Mouse (Mus musculus): Measurements from ENCODE around the gene Pla2g4d. TPM values are rescaled to one million over a fixed set of nuclear protein-coding genes. Genes with fewer than 3 reads are reported as not detected.

The Pla2g4d gene
- total RNA-seq (2015; ENCODE audit: low replicate concordance) (not detected in 2 replicates), total RNA-seq (2017; ENCODE audit: low replicate concordance) (not detected in 2 replicates)

- no peak for ATAC-seq (replicated peaks; ENCODE audit: low FRiP score, poor library complexity, severe bottlenecking)
Measured at GRCm38 (mm10) chr2:120288995-120289394, at the start of gene Pla2g4d. Gene Pla2g4d (minus strand): TSS chr2:120289197.

DNA sequence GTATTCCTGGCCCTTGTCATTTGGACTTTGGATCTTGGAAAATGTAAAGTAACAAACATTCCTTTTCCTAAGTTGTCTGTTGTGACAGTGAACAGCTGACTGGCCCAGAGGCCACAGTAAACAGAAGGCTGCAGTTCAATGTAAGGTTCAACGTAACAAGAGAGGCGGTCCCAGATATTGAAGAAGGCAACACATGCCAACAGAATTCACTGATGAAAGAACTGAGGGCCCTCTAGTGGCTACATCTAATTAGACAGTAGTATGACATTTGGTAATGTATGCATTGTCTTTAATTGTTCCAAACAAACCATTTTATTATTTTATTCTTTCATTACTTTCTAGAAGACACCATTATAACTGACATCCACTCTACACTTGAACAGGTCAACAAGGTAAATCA is 48.9 kb upstream of the Pla2g4d start:
- no peak for ATAC-seq (replicated peaks; ENCODE audit: low FRiP score, poor library complexity, severe bottlenecking)

DNA sequence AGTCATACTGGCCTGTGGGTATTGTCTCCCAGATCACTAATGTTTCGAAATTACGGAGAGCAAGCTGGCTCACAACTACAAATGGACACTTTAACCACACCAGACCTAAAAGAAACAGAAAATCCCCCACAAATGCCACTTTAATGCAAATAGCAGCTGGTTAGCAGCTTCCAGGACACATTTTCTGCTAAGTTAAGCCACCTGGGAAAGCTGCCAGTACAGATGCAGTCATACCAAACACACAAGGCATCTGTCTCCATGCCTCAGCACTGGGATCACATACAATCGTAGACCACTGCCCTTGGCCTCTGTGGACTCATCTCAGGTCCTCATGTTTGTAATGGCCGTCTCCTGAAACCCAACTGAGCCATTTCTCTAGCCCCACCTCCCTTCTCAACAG is 42.6 kb upstream of the Pla2g4d start:
- no peak for ATAC-seq (replicated peaks; ENCODE audit: low FRiP score, poor library complexity, severe bottlenecking)

DNA sequence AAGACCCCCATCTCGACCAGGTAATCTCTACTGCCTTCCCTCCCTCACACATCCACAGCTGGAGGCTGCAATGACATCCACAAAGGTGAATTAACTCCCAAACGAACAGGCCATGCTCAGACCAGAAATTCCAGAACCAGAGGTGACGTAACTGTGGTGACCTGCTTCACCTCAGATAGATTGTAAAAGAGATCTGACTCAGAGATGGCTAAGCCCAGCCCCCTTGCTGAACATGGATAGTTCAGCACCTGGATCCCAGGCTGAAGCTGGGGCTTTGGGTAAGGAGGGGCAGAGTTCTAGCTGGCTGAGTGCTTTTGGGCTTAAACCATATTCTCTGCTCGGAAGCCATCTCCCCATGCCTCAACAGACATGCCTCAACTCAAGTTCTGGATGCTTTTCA is 26.1 kb upstream of the Pla2g4d start:
- ATAC-seq (replicated peaks; ENCODE audit: low FRiP score, poor library complexity, severe bottlenecking): no peak

GRCm38 (mm10) chr2:120314487-120314886 is 25.5 kb upstream of the Pla2g4d start:
- no peak for ATAC-seq (replicated peaks; ENCODE audit: low FRiP score, poor library complexity, severe bottlenecking)

GRCm38 (mm10) chr2:120313976-120314375 is 25.0 kb upstream of the Pla2g4d start, which contains the start of gene Pla2g4f:
Gene Pla2g4f (minus strand): TSS chr2:120314165.
- no peak for ATAC-seq (replicated peaks; ENCODE audit: low FRiP score, poor library complexity, severe bottlenecking)

- no peak for ATAC-seq (replicated peaks; ENCODE audit: low FRiP score, poor library complexity, severe bottlenecking)
Measured at GRCm38 (mm10) chr2:120312276-120312825, 23.4 kb upstream of the Pla2g4d start.

GRCm38 (mm10) chr2:120304113-120304512 is 15.1 kb upstream of the Pla2g4d start:
- no peak for ATAC-seq (replicated peaks; ENCODE audit: low FRiP score, poor library complexity, severe bottlenecking)

DNA sequence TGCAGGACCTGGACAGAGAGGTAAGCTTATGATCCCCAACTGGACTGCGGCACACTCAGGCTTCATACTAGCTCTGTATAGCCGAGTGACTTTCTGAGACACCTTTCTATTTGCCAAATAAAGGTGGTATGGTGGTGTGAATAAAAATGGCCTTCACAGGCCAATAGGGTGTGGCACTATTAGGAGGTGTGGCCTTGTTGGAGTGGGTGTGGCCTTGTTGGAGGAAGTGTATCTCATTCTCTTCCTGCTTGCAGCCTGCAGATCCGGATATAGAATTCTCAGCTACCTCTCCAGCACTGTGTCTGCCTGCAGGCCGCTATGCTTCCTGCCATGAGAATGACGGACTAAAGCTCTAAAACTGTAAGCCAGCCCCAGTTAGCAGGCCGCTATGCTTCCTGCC is 12.1 kb upstream of the Pla2g4d start:
- no peak for ATAC-seq (replicated peaks; ENCODE audit: low FRiP score, poor library complexity, severe bottlenecking)

DNA sequence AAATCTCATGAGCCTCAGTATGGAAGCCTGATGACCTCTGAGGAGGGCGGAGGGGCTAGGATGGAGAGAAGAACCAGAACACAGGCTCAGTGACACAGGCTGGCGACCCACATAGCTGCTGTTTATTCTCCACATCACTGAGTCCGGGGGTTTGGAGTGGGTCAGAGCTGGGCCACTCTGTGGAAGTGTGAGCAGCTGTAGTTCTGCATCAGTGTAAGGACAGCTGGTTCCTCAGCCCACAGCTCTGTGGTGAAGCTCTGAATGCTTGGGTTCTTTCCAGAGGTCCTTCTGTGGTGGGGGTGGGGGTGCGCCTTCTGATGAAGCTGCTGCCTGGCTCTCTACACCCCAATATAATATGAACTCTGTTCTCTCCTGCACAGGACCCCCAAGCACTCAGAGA is 10.9 kb upstream of the Pla2g4d start:
- ATAC-seq (replicated peaks; ENCODE audit: low FRiP score, poor library complexity, severe bottlenecking): no peak

GRCm38 (mm10) chr2:120296160-120296559 is 7.2 kb upstream of the Pla2g4d start:
- ATAC-seq (replicated peaks; ENCODE audit: low FRiP score, poor library complexity, severe bottlenecking): no peak

- no peak for ATAC-seq (replicated peaks; ENCODE audit: low FRiP score, poor library complexity, severe bottlenecking)
Measured at GRCm38 (mm10) chr2:120291471-120292078, 2.6 kb upstream of the Pla2g4d start.

GRCm38 (mm10) chr2:120288401-120288800 is 596 bp downstream of the Pla2g4d start:
- no peak for ATAC-seq (replicated peaks; ENCODE audit: low FRiP score, poor library complexity, severe bottlenecking)

- ATAC-seq (replicated peaks; ENCODE audit: low FRiP score, poor library complexity, severe bottlenecking): no peak
Measured at GRCm38 (mm10) chr2:120285639-120286038, 3.4 kb downstream of the Pla2g4d start.

- no peak for ATAC-seq (replicated peaks; ENCODE audit: low FRiP score, poor library complexity, severe bottlenecking)
Measured at GRCm38 (mm10) chr2:120284705-120285104, 4.3 kb downstream of the Pla2g4d start.

DNA sequence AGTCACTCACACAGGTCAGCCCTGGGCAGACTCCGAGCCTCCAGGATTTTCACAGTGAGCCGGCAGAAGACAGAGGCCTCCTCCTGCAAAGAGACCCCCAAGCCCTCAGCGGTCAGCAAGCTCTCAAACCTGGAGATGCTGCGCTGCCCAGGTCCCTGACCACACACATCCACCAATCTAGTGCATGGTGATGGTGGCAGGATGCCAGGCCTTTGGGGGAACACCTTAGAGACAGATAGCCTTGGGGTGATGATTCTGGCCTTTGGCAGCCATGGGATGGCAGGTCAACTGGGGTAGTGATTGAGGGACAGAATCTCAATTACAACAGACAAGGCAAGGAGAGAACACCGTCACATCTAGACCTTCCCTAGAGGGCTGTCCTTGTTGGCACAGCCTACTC is 4.9 kb downstream of the Pla2g4d start:
- no peak for ATAC-seq (replicated peaks; ENCODE audit: low FRiP score, poor library complexity, severe bottlenecking)

DNA sequence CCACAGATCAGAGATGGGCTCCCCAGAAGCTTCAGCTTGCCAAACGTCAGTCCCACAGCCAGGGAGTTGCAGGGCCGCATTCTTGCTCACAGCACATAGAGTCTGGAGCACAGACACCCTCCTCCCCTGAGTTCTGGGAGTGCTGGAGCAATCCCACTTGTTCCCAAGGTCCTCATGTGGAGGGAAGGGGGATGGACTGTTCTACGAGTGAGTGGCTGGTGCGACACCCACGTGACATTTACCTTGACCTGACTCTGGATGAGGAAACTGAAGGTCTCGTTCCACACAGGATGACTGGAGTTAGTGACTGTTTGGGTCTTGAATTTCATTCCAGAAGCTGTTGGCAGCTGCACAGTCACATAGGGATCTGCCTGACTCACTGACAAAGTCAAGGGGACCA is 5.4 kb downstream of the Pla2g4d start:
- no peak for ATAC-seq (replicated peaks; ENCODE audit: low FRiP score, poor library complexity, severe bottlenecking)

DNA sequence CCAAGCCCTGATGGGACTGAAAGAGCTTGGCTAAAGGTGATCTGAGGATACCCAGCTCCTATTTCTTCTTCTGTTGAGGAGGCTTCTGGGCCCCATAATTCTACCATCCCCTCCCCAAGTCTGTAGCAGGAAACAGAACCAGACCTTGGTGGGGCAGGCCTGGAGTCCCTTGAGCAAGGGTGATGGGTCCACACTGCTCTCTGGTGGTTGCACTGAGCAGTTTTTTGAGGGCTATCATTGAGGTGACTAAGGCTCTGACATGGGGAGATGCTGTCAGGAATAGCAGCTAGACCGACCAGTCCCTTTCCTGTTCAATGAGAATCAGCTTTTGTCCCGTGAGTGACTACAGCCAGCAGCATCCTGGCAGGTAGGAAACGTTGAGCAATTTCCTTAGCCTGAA is 7.8 kb downstream of the Pla2g4d start:
- no peak for ATAC-seq (replicated peaks; ENCODE audit: low FRiP score, poor library complexity, severe bottlenecking)

- no peak for ATAC-seq (replicated peaks; ENCODE audit: low FRiP score, poor library complexity, severe bottlenecking)
Measured at GRCm38 (mm10) chr2:120279961-120280360, 9.0 kb downstream of the Pla2g4d start.

DNA sequence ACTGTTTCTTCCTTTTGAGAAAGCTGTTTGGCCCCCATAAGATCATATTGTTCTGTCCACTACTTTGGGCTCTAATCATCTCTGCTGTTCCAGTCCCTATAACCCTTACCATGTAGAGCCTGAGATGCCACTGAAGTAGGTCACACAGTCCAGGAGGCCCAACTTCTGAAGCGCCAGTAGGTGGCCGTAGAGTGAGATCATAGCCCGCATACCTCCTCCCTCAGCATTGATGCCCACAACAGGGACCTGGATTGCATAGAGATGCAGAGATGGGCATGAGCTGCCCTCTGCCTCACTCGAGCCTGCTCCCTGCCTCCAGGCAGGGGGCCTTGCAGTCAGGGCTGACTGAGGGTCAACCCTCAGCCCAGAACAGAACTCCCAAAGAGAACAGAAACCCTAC is 12.0 kb downstream of the Pla2g4d start:
- no peak for ATAC-seq (replicated peaks; ENCODE audit: low FRiP score, poor library complexity, severe bottlenecking)

DNA sequence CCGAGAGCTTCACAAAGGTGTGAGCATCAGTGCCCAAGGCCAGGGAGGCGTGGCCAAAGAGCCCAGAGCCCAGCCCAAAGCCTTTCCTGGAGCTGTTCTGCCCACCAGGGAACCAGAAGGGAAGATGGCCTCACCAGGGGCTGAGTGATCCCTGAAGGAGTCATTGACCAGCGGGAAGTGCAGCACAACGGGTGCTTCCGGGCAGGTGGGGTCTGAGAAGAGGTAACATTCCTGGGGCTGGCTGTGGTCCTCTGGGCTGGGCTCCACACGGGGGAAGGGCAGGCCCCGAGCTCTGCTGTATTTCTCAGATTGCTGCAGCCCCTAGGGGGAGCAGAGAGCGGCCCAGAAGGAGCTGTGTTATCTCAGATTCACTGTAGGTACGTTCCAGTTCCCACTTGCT is 20.4 kb downstream of the Pla2g4d start:
- ATAC-seq (replicated peaks; ENCODE audit: low FRiP score, poor library complexity, severe bottlenecking): no peak

GRCm38 (mm10) chr2:120265523-120265922 is 23.5 kb downstream of the Pla2g4d start:
- ATAC-seq (replicated peaks; ENCODE audit: low FRiP score, poor library complexity, severe bottlenecking): no peak

Measured in erythroid progenitor cell, adult 5-6 weeks (primary cell).